Comparison of ENCODE assay signal across 8 mouse cellular contexts in the genomic region with DNA sequence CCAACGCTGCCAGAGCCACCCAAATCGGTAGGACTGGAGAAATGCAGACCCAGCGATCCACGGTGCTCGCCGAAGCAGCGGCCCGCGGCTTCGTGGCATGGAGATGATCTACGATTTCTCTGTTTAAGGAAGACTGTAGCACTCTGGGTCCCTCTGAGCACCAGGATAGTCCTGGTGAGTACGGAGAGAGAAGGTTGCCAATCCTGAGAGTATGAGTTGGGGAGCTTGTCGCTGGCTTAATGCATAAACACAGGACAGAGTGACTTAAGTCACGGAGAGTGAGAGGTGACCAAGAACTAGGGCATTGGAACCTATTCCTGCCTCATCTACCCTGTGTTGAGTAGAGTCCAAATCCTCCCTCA. TPM values are rescaled to one million over a fixed set of nuclear protein-coding genes. Genes with fewer than 3 reads are reported as not detected.
DNase-seq lines count a peak whose midpoint lies in the region; ATAC-seq and TF ChIP-seq lines count a peak whose summit lies in the region.

No protein-coding gene starts in this region.

- peak overlapping the region; percentile 97 for H3K9ac ChIP-seq in embryonic facial prominence, embryonic 11.5 days (replicated peaks; ENCODE audit: low read length)
- peak overlapping the region; percentile 90 for H3K9ac ChIP-seq in intestine, embryonic 14.5 days (ENCODE audit: low read length)

- peaks cover 6% of the 10 kb centered on the region for H3K36me3 ChIP-seq in embryonic facial prominence, embryonic 11.5 days (replicated peaks; ENCODE audit: control insufficient read depth, insufficient read depth, low read depth, low read length)
- H3K36me3 ChIP-seq in intestine, embryonic 14.5 days (ENCODE audit: control insufficient read depth, insufficient read depth, low read length), result peaks cover 34% of the 10 kb centered on the region
- peaks cover 5% of the 10 kb centered on the region for H3K36me3 ChIP-seq in myocyte (ENCODE audit: control insufficient read depth, insufficient read depth)

- H3K4me2 ChIP-seq in embryonic facial prominence, embryonic 11.5 days (ENCODE audit: low read depth, low read length), result peak overlapping the region; percentile 86
- H3K4me2 ChIP-seq in intestine, embryonic 14.5 days (ENCODE audit: low read length), result peak overlapping the region; percentile 93
- H3K4me2 ChIP-seq in myocyte (ENCODE audit: low read depth), result peak overlapping the region; percentile 91

- H3K4me1 ChIP-seq in embryonic facial prominence, embryonic 11.5 days (ENCODE audit: control insufficient read depth, insufficient read depth, low read length), result no peaks in the 10 kb centered on the region; the same call in 1 of the 2 replicates
- peaks cover 12% of the 10 kb centered on the region for H3K4me1 ChIP-seq in intestine, embryonic 14.5 days (replicated peaks; ENCODE audit: control insufficient read depth, insufficient read depth, low read length)

- H3K4me3 ChIP-seq in layer of hippocampus, adult 2 months, result peak overlapping the region; percentile 89
- H3K4me3 ChIP-seq in embryonic facial prominence, embryonic 11.5 days (ENCODE audit: low read depth, low read length), result peak overlapping the region; percentile 91
- peak overlapping the region; percentile 90 for H3K4me3 ChIP-seq in intestine, embryonic 14.5 days (ENCODE audit: low read depth, low read length)
- H3K4me3 ChIP-seq in myocyte, result peak overlapping the region; percentile 92

- DNase-seq in layer of hippocampus, adult 2 months (ENCODE audit: low spot score in 2 of 2), result no peak
- no peak for DNase-seq in layer of hippocampus, postnatal 25 days (ENCODE audit: extremely low spot score in 1 of 2, low spot score in 1 of 2)
- no peak for DNase-seq in embryonic facial prominence, embryonic 11.5 days (ENCODE audit: low spot score)
- DNase-seq in intestine, embryonic 14.5 days (ENCODE audit: low spot score), result no peak
- DNase-seq in Muller cell, postnatal 12 days (ENCODE audit: inconsistent ontology term), result no peak
- no peak for DNase-seq in layer of hippocampus, adult 18-20 months (ENCODE audit: low spot score in 2 of 2)

- WGBS in embryonic facial prominence, embryonic 11.5 days, result under 1% methylated on average over 14 of the region's 14 CpGs
- WGBS in intestine, embryonic 14.5 days, result under 1% methylated on average over 14 of the region's 14 CpGs

- no peak for TF ChIP-seq CTCF in layer of hippocampus, adult 2 months (conservative IDR thresholded peaks at IDR 0.05)

- no peak for TF ChIP-seq POLR2A in myocyte (IDR thresholded peaks at IDR 0.05; ENCODE audit: insufficient read length, low read depth)

- H3ac ChIP-seq in myocyte (ENCODE audit: control insufficient read depth, insufficient read length), result peak overlapping the region; percentile 48

- no peaks in the 10 kb centered on the region for H3K27me3 ChIP-seq in embryonic facial prominence, embryonic 11.5 days (ENCODE audit: control insufficient read depth, insufficient read depth, low read length)
- H3K27me3 ChIP-seq in intestine, embryonic 14.5 days (replicated peaks; ENCODE audit: control insufficient read depth, insufficient read depth, low read length), result no peaks in the 10 kb centered on the region
- no peaks in the 10 kb centered on the region for H3K27me3 ChIP-seq in myocyte (ENCODE audit: control insufficient read depth, insufficient read depth, insufficient read length)

- no peaks in the 10 kb centered on the region for H3K9me3 ChIP-seq in embryonic facial prominence, embryonic 11.5 days (replicated peaks; ENCODE audit: control insufficient read depth, low read length)
- H3K9me3 ChIP-seq in intestine, embryonic 14.5 days (ENCODE audit: control insufficient read depth, low read length), result no peaks in the 10 kb centered on the region

- H3K27ac ChIP-seq in layer of hippocampus, adult 2 months, result peak overlapping the region; percentile 92
- H3K27ac ChIP-seq in embryonic facial prominence, embryonic 11.5 days (replicated peaks; ENCODE audit: low read depth, low read length), result peak overlapping the region; percentile 94
- peak overlapping the region; percentile 97 for H3K27ac ChIP-seq in intestine, embryonic 14.5 days (ENCODE audit: low read depth)

- peak; percentile 10 for ATAC-seq in embryonic facial prominence, embryonic 11.5 days (replicated peaks; ENCODE audit: insufficient number of reproducible peaks, low FRiP score, low TSS enrichment, low read depth)
- peak; percentile 34 for ATAC-seq in intestine, embryonic 14.5 days (replicated peaks; ENCODE audit: low FRiP score, low TSS enrichment, low read depth)
- no peak for ATAC-seq in erythroid progenitor cell, adult 5-6 weeks (replicated peaks; ENCODE audit: low FRiP score, poor library complexity, severe bottlenecking)

- peaks cover 21% of the 10 kb centered on the region for H3K79me2 ChIP-seq in myocyte (ENCODE audit: control insufficient read depth, insufficient read depth)

TF ChIP-seq in myocyte, 11 proteins besides CTCF, POLR2A, EP300 and RAD21:
- TF ChIP-seq MAX (IDR thresholded peaks at IDR 0.05; ENCODE audit: low read depth) (no peak), POLR2AphosphoS2 (IDR thresholded peaks at IDR 0.05; ENCODE audit: insufficient read length, low read depth) (no peak), E2F4 (IDR thresholded peaks at IDR 0.05; ENCODE audit: insufficient read depth) (no peak), MYOG (IDR thresholded peaks at IDR 0.05; ENCODE audit: control insufficient read depth in 1 of 3, insufficient read depth in 1 of 3, insufficient read length in 2 of 3, low read depth in 2 of 3) (no peak), TCF3 (IDR thresholded peaks at IDR 0.05; ENCODE audit: insufficient read length, low read depth) (no peak), SRF (IDR thresholded peaks at IDR 0.05; ENCODE audit: control insufficient read depth, insufficient read length, low read depth) (no peak), TCF12 (IDR thresholded peaks at IDR 0.05; ENCODE audit: insufficient read depth, poor library complexity, severe bottlenecking) (no peak), MYOD1 (IDR thresholded peaks at IDR 0.05; ENCODE audit: control insufficient read depth in 1 of 3, insufficient read length in 2 of 3, low read depth in 2 of 3) (no peak), REST (IDR thresholded peaks at IDR 0.05; ENCODE audit: insufficient read depth, insufficient read length) (no peak), USF1 (IDR thresholded peaks at IDR 0.05; ENCODE audit: low read depth) (no peak), CEBPB (IDR thresholded peaks at IDR 0.05; ENCODE audit: insufficient read depth, poor library complexity, severe bottlenecking) (no peak)

RNA-seq across cellular contexts. Expression of gene Zkscan17, which starts 19.9 kb away (rescaled TPM):
- 1 to 10 TPM; 8.5 to 8.7 TPM for total RNA-seq in layer of hippocampus, adult 2 months (2021)
- total RNA-seq in layer of hippocampus, postnatal 25 days (2021), result 1 to 10 TPM; 7.9 to 9.1 TPM
- 21.5 and 23.0 TPM in 2 replicates for polyA plus RNA-seq in embryonic facial prominence, embryonic 11.5 days (2014; fragmentation: Nextera tagmentation; extraction: Ambion mirVana)
- polyA plus RNA-seq in intestine, embryonic 14.5 days (2014; fragmentation: Nextera tagmentation; extraction: Ambion mirVana), result 21.0 and 21.9 TPM in 2 replicates
- 26.4 TPM for polyA plus RNA-seq in myocyte (2012; fragmentation: generic; extraction: Trizol)
- 1.7 and 2.9 TPM in 2 replicates for total RNA-seq in erythroid progenitor cell, adult 5-6 weeks (2015; ENCODE audit: low replicate concordance)
- 3.0 and 3.7 TPM in 2 replicates for total RNA-seq in erythroid progenitor cell, adult 5-6 weeks (2017; ENCODE audit: low replicate concordance)
- 1 to 10 TPM; 6.5 to 6.6 TPM for total RNA-seq in layer of hippocampus, adult 18-20 months (2021)

RNA-seq across cellular contexts. Expression of gene Zfp867, which starts 34.4 kb away (rescaled TPM):
- 1 to 10 TPM; 4.9 to 5.1 TPM for total RNA-seq in layer of hippocampus, adult 2 months (2021)
- total RNA-seq in layer of hippocampus, postnatal 25 days (2021), result 1 to 10 TPM; 3.7 to 4.2 TPM
- 10.3 and 11.8 TPM in 2 replicates for polyA plus RNA-seq in embryonic facial prominence, embryonic 11.5 days (2014; fragmentation: Nextera tagmentation; extraction: Ambion mirVana)
- polyA plus RNA-seq in intestine, embryonic 14.5 days (2014; fragmentation: Nextera tagmentation; extraction: Ambion mirVana), result 7.4 and 7.6 TPM in 2 replicates
- 1.3 TPM for polyA plus RNA-seq in myocyte (2012; fragmentation: generic; extraction: Trizol)
- total RNA-seq in erythroid progenitor cell, adult 5-6 weeks (2015; ENCODE audit: low replicate concordance), result not detected in 2 replicates
- not detected in 2 replicates for total RNA-seq in erythroid progenitor cell, adult 5-6 weeks (2017; ENCODE audit: low replicate concordance)
- 1 to 10 TPM; 2.4 to 2.5 TPM for total RNA-seq in layer of hippocampus, adult 18-20 months (2021)

RNA-seq across cellular contexts. Expression of gene Nlrp3, which starts 34.7 kb away (rescaled TPM):
- total RNA-seq in layer of hippocampus, adult 2 months (2021), result 1 to 10 TPM in 1 of 2 experiments, under 1 TPM in 1; 0.59 to 1.1 TPM
- total RNA-seq in layer of hippocampus, postnatal 25 days (2021), result under 1 TPM; 0.64 to 0.92 TPM
- 0.11 and 0.13 TPM in 2 replicates for polyA plus RNA-seq in embryonic facial prominence, embryonic 11.5 days (2014; fragmentation: Nextera tagmentation; extraction: Ambion mirVana)
- 0.12 and 0.32 TPM in 2 replicates for polyA plus RNA-seq in intestine, embryonic 14.5 days (2014; fragmentation: Nextera tagmentation; extraction: Ambion mirVana)
- polyA plus RNA-seq in myocyte (2012; fragmentation: generic; extraction: Trizol), result 0.02 TPM
- total RNA-seq in erythroid progenitor cell, adult 5-6 weeks (2015; ENCODE audit: low replicate concordance), result 0.72 and 0.84 TPM in 2 replicates
- 0.13 and 1.3 TPM in 2 replicates for total RNA-seq in erythroid progenitor cell, adult 5-6 weeks (2017; ENCODE audit: low replicate concordance)
- under 1 TPM; 0.79 to 0.92 TPM for total RNA-seq in layer of hippocampus, adult 18-20 months (2021)

RNA-seq across cellular contexts. Expression of gene Snap47, which starts 55.7 kb away (rescaled TPM):
- 100 to 1,000 TPM; 341 to 356 TPM for total RNA-seq in layer of hippocampus, adult 2 months (2021)
- total RNA-seq in layer of hippocampus, postnatal 25 days (2021), result 100 to 1,000 TPM; 345 to 382 TPM
- polyA plus RNA-seq in embryonic facial prominence, embryonic 11.5 days (2014; fragmentation: Nextera tagmentation; extraction: Ambion mirVana), result 177 and 191 TPM in 2 replicates
- 96.7 and 100 TPM in 2 replicates for polyA plus RNA-seq in intestine, embryonic 14.5 days (2014; fragmentation: Nextera tagmentation; extraction: Ambion mirVana)
- 67.2 TPM for polyA plus RNA-seq in myocyte (2012; fragmentation: generic; extraction: Trizol)
- not detected in 2 replicates for total RNA-seq in erythroid progenitor cell, adult 5-6 weeks (2015; ENCODE audit: low replicate concordance)
- total RNA-seq in erythroid progenitor cell, adult 5-6 weeks (2017; ENCODE audit: low replicate concordance), result 0.13 and 6.4 TPM in 2 replicates
- 100 to 1,000 TPM; 359 to 367 TPM for total RNA-seq in layer of hippocampus, adult 18-20 months (2021)

RNA-seq across cellular contexts. Expression of gene Jmjd4, which starts 56.8 kb away (rescaled TPM):
- total RNA-seq in layer of hippocampus, adult 2 months (2021), result 10 to 100 TPM; 27.0 to 28.0 TPM
- total RNA-seq in layer of hippocampus, postnatal 25 days (2021), result 10 to 100 TPM; 25.3 to 27.0 TPM
- polyA plus RNA-seq in embryonic facial prominence, embryonic 11.5 days (2014; fragmentation: Nextera tagmentation; extraction: Ambion mirVana), result 16.1 and 16.2 TPM in 2 replicates
- 11.1 and 12.4 TPM in 2 replicates for polyA plus RNA-seq in intestine, embryonic 14.5 days (2014; fragmentation: Nextera tagmentation; extraction: Ambion mirVana)
- polyA plus RNA-seq in myocyte (2012; fragmentation: generic; extraction: Trizol), result 4.5 TPM
- total RNA-seq in erythroid progenitor cell, adult 5-6 weeks (2015; ENCODE audit: low replicate concordance), result 2.5 and 3.4 TPM in 2 replicates
- 2.3 and 3.2 TPM in 2 replicates for total RNA-seq in erythroid progenitor cell, adult 5-6 weeks (2017; ENCODE audit: low replicate concordance)
- total RNA-seq in layer of hippocampus, adult 18-20 months (2021), result 10 to 100 TPM; 24.9 TPM
